Comparison of ENCODE assay signal across 21 mouse cellular contexts in genomic region chr10:49149714-49150113, GRCm38 (mm10).
DNase-seq lines count a peak whose midpoint lies in the region; ATAC-seq and TF ChIP-seq lines count a peak whose summit lies in the region.
"Had no signal": no experiment of that assay in that cellular context is flagged by ENCODE, and none has a peak within 500 bp of the region (broad histone marks: within the 10 kb centered on the region; RNA-seq: fewer than 3 reads in every experiment).

No protein-coding gene starts in this region.

- 81% methylated on average over 4 of the region's 4 CpGs for WGBS in midbrain, embryonic 11.5 days
- 77% methylated on average over 4 of the region's 4 CpGs for WGBS in midbrain, embryonic 15.5 days
- 13% methylated on average over 4 of the region's 4 CpGs for WGBS in cerebellum, adult 2 months
- WGBS in hindbrain, embryonic 13.5 days: 36% methylated on average over 4 of the region's 4 CpGs

- TF ChIP-seq POLR2A in cerebellum, adult 2 months (IDR thresholded peaks at IDR 0.05; ENCODE audit: borderline replicate concordance, insufficient read depth, low read length): no peak

- H3K27ac ChIP-seq in midbrain, embryonic 11.5 days (ENCODE audit: low read depth, low read length): no peak overlapping the region
- H3K27ac ChIP-seq in midbrain, embryonic 15.5 days: no peak overlapping the region
- no peak overlapping the region for H3K27ac ChIP-seq in cerebellum, adult 2 months (ENCODE audit: insufficient read depth, low read length)
- H3K27ac ChIP-seq in hindbrain, embryonic 13.5 days: no peak overlapping the region
- H3K27ac ChIP-seq: embryonic facial prominence, embryonic 13.5 days; gastrocnemius, adult 2 months; kidney, postnatal 0 days; liver, embryonic 14.5 days; lung, embryonic 15.5 days had no signal

- no peaks in the 10 kb centered on the region for H3K4me1 ChIP-seq in midbrain, embryonic 11.5 days (ENCODE audit: control insufficient read depth, insufficient read depth, low read length)
- no peaks in the 10 kb centered on the region for H3K4me1 ChIP-seq in midbrain, embryonic 15.5 days
- no peaks in the 10 kb centered on the region; the same call in 1 of the 2 replicates for H3K4me1 ChIP-seq in cerebellum, adult 2 months (ENCODE audit: control insufficient read depth, insufficient read depth, low read length)
- H3K4me1 ChIP-seq in hindbrain, embryonic 13.5 days (replicated peaks): no peaks in the 10 kb centered on the region
- H3K4me1 ChIP-seq: embryonic facial prominence, embryonic 13.5 days; heart, embryonic 12.5 days; lung, embryonic 15.5 days had no signal

- 0 out of 2 replicates have a peak, but pooled peaks have one; percentile 61 for ATAC-seq in midbrain, embryonic 11.5 days (ENCODE audit: low FRiP score)
- no peak for ATAC-seq in midbrain, embryonic 15.5 days (replicated peaks)
- ATAC-seq in hindbrain, embryonic 13.5 days (ENCODE audit: low FRiP score): 0 out of 2 replicates have a peak, but pooled peaks have one; percentile 71
- ATAC-seq: Patski had no signal

- H3K9ac ChIP-seq in midbrain, embryonic 11.5 days (ENCODE audit: low read length): no peak overlapping the region
- no peak overlapping the region for H3K9ac ChIP-seq in midbrain, embryonic 15.5 days
- no peak overlapping the region for H3K9ac ChIP-seq in hindbrain, embryonic 13.5 days
- H3K9ac ChIP-seq: embryonic facial prominence, embryonic 13.5 days; heart, embryonic 12.5 days; liver, embryonic 14.5 days; lung, embryonic 15.5 days had no signal

- H3K27me3 ChIP-seq in midbrain, embryonic 11.5 days (ENCODE audit: control insufficient read depth, insufficient read depth, low read length): no peaks in the 10 kb centered on the region
- no peaks in the 10 kb centered on the region for H3K27me3 ChIP-seq in midbrain, embryonic 15.5 days (replicated peaks)
- no peaks in the 10 kb centered on the region for H3K27me3 ChIP-seq in cerebellum, adult 2 months (ENCODE audit: control insufficient read depth, insufficient read depth, low read length)
- H3K27me3 ChIP-seq in hindbrain, embryonic 13.5 days: no peaks in the 10 kb centered on the region
- H3K27me3 ChIP-seq: embryonic facial prominence, embryonic 13.5 days; heart, embryonic 12.5 days; lung, embryonic 15.5 days had no signal

- DNase-seq in midbrain, embryonic 11.5 days (ENCODE audit: low spot score, missing footprints): no peak
- peak; percentile 27 for DNase-seq in cerebellum, adult 11 months
- peak; percentile 23 to 71 for DNase-seq in cerebellum, adult 2 months
- no peak for DNase-seq in ovary, postnatal 14 days (ENCODE audit: low spot score)
- no peak for DNase-seq in left cerebral cortex, adult 11 months (ENCODE audit: low spot score)
- DNase-seq: adrenal gland, postnatal 10 days; gastrocnemius, adult 2 months; heart, postnatal 14 days; kidney, adult 18-20 months; lung, postnatal 4 days; right cerebral cortex, adult 18-20 months; thymus, postnatal 14 days had no signal

- H3K9me3 ChIP-seq in midbrain, embryonic 11.5 days (ENCODE audit: control insufficient read depth, low read length): no peaks in the 10 kb centered on the region
- no peaks in the 10 kb centered on the region for H3K9me3 ChIP-seq in midbrain, embryonic 15.5 days
- no peaks in the 10 kb centered on the region for H3K9me3 ChIP-seq in hindbrain, embryonic 13.5 days
- H3K9me3 ChIP-seq: embryonic facial prominence, embryonic 13.5 days; heart, embryonic 12.5 days; lung, embryonic 15.5 days had no signal

- H3K4me3 ChIP-seq in midbrain, embryonic 11.5 days (ENCODE audit: low read depth, low read length): no peak overlapping the region
- no peak overlapping the region for H3K4me3 ChIP-seq in midbrain, embryonic 15.5 days
- no peak overlapping the region for H3K4me3 ChIP-seq in cerebellum, adult 2 months (replicated peaks; ENCODE audit: insufficient read depth, low read depth, low read length)
- no peak overlapping the region for H3K4me3 ChIP-seq in hindbrain, embryonic 13.5 days
- H3K4me3 ChIP-seq: embryonic facial prominence, embryonic 13.5 days; gastrocnemius, adult 2 months; heart, embryonic 12.5 days; lung, embryonic 15.5 days; myocyte had no signal

- no peaks in the 10 kb centered on the region for H3K36me3 ChIP-seq in midbrain, embryonic 11.5 days (ENCODE audit: control insufficient read depth, insufficient read depth, low read length)
- H3K36me3 ChIP-seq in midbrain, embryonic 15.5 days (replicated peaks): no peaks in the 10 kb centered on the region
- no peaks in the 10 kb centered on the region for H3K36me3 ChIP-seq in hindbrain, embryonic 13.5 days
- H3K36me3 ChIP-seq: embryonic facial prominence, embryonic 13.5 days; heart, embryonic 12.5 days; lung, embryonic 15.5 days had no signal

- H3K4me2 ChIP-seq in midbrain, embryonic 11.5 days: no peak overlapping the region
- H3K4me2 ChIP-seq in midbrain, embryonic 15.5 days: no peak overlapping the region
- H3K4me2 ChIP-seq in hindbrain, embryonic 13.5 days: no peak overlapping the region
- H3K4me2 ChIP-seq: embryonic facial prominence, embryonic 13.5 days; heart, embryonic 12.5 days; lung, embryonic 15.5 days had no signal

- TF ChIP-seq CTCF in cerebellum, adult 2 months (IDR thresholded peaks at IDR 0.05; ENCODE audit: borderline replicate concordance, insufficient read depth, low read depth, low read length): no peak

Comparison
In these comparisons a context has a peak if more than half of its experiments do, and no peak if none do; other contexts are left out.
1. DNase-seq: peak in cerebellum, adult 11 months (single experiment) and cerebellum, adult 2 months (2 of 2); none in midbrain, embryonic 11.5 days (single experiment), ovary, postnatal 14 days (single experiment) and left cerebral cortex, adult 11 months (single experiment).